Mouse (Mus musculus): ENCODE data around the gene Skida1. TPM values are rescaled to one million over a fixed set of nuclear protein-coding genes. Genes with fewer than 3 reads are reported as not detected.
A peak's percentile ranks its signal among the peaks of the same experiment; 100 is the strongest.

The Skida1 gene
- total RNA-seq, 2 experiments from 2014 or later = 4.8 to 5.7 TPM

DNA sequence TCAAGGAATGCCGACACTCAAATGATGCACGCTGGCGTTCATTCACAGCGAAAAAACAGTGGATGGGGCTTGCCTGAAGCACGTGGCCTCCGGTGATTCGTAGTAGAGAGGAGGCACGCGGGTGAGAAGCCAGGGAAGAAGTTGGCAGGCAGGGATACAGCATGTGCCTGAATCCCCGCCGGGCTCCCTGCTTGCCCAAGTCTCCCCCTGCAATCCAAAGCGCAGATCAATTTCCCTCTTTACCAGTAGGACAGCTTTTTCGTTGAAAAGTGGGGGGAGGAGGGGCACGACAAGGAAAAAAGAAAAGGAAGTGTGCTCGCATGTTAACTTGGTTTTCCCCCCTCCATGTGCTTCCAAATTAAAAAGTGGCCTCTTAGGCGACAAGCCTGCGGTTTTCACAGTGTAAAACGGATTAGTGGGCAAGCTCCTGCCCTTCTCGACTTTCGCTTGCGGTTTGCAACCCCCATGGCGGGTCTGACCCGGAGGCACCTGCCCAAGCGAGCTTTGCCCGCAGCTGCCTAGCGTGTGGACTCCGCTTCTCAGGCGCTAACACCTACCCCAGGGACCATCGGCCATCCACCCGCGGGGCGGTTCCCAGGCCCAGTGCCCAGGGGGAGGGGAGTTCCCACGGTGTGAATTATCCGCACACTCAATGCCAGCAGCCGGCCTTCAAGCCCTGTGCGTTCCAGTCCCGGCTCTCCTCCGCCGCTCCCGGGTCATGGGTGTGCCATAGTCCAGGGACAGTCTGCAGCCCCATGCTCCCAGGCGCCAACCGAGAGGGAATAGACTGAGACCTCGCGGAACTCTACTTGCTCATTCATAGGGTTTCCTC is 22.5 kb downstream of the Skida1 start:
- intact Hi-C loops (cut with DNase I) = loop anchor here (1.0 to 10.0 kb wide), 12 partner anchors 84 to 1348 kb away; partner anchors contain the start of genes Dnajc1, Msrb2 and Spag6
- DNase-seq = peak; percentile 75 to 77

DNA sequence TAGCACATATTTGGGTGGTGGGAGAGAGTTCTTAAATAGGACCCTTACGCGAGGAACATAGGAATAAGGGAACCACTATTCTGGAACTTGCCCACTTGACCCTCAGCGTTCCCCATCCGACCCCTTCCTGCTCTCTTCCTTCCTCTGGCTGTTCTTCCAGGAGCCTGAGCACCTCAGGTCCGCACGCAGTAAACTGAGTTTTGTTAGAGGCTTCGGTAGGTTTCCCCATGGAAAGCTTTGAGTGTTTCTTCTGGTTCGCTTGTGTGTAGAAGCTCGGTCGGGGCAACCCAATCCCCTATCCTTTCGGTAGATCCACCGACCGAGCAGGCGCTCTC is 23.1 kb downstream of the Skida1 start:
- DNase-seq = peak in 1 of 2 experiments; percentile 21
- intact Hi-C loops (cut with DNase I) = loop anchor here (1.0 to 10.0 kb wide), 12 partner anchors 83 to 1349 kb away; partner anchors contain the start of genes Dnajc1, Msrb2 and Spag6

DNA sequence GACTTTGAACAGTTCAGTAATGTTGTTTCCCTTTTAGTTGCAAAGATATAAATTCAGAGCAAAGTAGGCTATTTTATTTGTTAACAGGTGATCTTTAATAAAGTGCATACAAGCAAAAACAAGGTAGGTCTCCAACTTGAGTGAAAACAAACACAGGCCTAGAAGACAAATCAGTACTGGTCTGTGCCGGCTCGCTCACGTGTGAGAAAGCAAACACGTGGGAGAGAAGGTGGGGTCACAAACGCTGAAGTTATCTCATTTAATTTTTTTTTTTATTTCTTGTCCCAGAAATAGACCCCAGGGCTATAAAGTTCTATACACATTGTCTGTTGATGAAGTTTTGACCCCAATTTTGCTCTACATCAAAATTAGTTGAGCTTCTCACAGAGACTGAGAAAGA is 23.7 kb downstream of the Skida1 start:
- intact Hi-C loops (cut with DNase I) = loop anchor here (5.0 to 10.0 kb wide), 9 partner anchors 83 to 1350 kb away; partner anchors contain the start of genes Dnajc1, Msrb2 and Spag6

DNA sequence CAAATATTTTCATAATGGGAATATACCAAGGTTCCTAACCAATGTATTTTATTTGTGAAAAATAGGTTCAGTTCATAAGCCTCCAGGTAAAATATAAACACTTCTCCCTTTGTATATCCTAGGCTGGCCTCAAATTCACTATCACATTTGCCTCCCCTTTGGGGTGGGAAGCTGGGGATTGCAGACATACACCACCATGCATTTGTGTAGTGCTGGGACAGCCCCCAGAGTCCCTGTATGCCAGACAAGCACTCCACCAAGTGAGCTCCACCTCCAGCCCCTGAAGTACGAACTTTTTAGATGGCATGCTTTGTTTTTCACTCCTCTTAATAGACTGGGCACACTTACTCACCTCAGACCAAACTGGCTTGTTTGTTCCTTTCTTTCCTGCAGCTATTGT is 26.0 kb downstream of the Skida1 start:
- no peak for DNase-seq
- intact Hi-C loops (cut with DNase I) = loop anchor here (10.0 kb wide), 3 partner anchors 138 to 1352 kb away; partner anchors contain the start of gene Msrb2

More for the DNA sequence above, 23.7 kb downstream of the Skida1 start:
- DNase-seq = no peak

DNA sequence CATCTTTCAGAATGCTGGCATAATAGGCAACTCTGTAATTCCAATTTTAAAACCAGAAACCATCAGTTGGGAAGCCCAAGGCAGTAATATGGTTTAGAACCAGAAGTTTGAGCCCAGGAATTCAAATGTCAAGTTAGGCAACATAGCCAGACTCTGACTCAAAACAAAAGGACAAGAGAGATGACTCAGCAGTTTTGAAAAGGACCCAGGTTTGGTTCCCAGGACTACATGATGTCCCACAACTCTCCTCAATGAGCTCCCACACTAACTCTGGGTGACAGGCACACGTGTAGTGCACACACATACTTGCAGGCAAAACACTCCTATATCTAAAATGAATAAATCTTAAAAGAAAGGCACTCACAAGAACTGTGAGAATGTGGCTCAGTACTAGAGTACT is 29.7 kb downstream of the Skida1 start:
- intact Hi-C loops (cut with DNase I) = no loop called here
- DNase-seq = no peak

DNA sequence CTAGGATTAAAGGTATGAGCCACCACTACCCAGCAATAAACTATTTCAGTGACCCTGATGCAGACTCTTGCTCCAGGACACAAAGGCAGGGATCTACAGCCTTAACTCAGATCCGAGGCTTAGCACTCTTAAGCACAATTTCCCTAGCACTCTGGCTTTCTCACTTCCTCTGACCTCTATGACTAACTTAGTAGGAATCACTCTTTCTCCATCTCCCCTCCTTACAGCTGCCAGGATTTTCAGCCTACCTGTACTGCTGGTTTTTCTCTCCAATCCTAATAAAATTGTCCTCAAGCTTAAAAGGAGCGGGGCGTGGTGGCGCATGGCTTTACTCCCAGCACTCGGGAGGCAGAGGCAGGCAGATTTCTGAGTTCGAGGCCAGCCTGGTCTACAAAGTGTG is 31.5 kb downstream of the Skida1 start:
- intact Hi-C loops (cut with DNase I) = no loop called here

DNA sequence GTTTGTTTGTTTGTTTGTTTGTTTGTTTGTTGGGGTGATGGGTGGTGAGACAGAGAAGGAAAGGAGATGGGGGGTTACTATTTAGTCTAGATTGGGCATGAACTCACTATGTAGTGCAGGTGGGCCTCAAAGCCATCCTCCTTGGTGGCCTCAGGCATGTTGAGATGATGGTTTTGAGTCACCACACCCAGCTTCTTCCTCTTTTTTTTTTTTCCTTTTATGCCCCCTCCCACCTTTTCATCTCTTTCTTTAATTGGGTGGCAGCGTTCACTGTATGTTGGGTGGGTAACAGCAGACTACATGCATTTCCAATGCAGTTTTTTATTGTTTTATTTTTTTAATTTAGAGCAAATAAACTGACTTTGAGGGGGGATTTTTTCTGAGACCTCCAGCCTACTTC is 32.2 kb downstream of the Skida1 start:
- DNase-seq = no peak
- intact Hi-C loops (cut with DNase I) = no loop called here

More for the DNA sequence above, 31.5 kb downstream of the Skida1 start:
- no peak for DNase-seq

DNA sequence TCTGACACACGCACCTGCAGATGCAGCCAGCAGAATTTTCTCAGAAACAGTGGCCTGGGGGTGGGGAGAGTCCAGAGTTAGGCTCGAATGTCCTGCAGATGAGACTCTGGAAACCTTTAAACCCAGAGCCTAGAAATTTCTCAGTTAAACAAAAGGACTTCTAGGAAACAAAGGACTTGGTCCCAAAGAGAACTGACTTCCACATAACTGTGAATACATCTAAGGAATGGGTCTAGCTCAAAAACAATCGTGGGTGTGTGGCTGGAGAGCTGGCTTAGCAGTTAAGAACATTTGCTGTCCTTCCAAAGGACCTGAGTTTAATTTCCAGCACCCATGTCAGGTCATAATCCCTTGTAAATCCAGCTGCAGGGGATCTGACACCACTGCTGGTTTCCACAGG is 33.3 kb downstream of the Skida1 start:
- intact Hi-C loops (cut with DNase I) = no loop called here
- no peak for DNase-seq

DNA sequence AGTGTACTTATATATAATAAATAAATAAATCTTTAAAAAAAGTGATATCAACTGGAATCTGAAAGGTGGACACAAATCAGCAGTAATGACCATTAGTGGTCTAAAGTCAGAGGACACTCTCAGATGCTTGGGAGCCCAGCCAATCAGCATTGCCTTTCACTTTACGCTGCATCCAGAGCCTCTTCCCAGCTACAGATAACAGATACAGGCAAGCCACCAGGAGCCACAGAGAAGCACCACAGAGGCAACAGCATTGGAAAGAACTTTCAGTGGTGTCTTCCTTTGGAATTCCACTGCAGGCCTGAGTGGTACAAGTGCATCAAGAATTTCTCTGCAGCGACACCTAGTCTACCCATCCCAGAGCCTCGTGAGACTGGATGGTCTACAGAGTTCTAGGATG is 36.0 kb downstream of the Skida1 start:
- no peak for DNase-seq
- intact Hi-C loops (cut with DNase I) = no loop called here

DNA sequence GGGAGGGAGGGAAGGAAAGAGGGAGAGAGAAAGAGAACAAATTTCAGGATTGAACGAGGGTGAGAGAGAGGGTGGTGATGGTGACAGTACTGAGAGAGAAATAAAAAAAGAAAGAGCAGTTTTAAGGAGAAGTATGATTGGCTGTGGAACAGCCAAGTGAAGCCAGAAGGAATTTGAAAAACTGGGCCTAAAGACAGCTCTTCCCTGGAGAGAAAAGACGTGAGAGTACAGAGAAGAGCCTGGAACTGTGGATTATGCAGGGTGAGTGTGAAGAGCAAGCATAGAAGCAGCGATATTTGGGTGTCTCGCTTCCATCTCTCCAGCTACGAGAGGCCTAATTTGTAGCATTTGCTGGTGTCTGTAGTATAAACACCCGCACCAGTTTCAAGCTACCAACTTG is 37.6 kb downstream of the Skida1 start:
- intact Hi-C loops (cut with DNase I) = no loop called here
- DNase-seq = no peak

DNA sequence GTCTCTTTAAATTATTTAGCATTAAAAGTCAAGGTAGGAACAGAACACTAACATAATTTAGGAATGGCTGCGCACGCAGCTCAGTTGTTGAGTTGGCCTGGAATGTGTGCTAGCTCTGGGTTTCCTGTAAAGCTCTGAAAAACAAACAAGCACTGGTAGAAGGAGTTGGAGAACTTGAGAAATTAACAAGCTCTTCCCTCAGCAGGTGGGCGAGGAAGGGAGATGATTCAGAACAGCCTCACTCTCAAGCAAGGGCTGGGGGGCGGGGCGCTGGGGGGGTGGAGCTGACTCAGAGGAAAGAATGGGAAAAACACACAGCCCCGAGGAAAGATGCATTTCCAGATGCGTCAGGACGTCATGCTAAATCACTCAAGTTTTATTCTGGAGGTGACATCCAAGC is 43.7 kb downstream of the Skida1 start:
- intact Hi-C loops (cut with DNase I) = loop anchor here (5.0 kb wide), 1 partner anchor 807 kb away; no protein-coding TSS in a partner anchor
- DNase-seq = no peak

DNA sequence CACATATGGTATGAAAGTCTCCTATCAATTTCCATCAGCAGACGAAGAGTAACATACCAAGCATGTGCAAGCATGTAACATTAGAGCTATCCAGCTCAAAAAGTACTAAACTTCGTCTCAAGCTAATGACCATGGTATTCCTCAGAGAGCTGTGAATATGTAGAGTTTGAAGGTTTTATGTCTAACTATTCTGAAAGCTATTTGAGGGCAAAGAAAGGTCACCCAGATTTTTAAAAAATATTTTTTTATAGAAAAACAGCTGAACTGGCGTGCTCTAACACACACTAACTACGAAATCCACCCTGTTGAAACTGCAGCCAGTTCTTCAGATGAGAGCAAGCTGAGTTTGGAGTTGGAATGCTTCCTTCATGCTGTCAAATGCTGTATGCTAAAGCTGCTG is 44.6 kb downstream of the Skida1 start:
- intact Hi-C loops (cut with DNase I) = no loop called here
- DNase-seq = peak; percentile 25 to 29

DNA sequence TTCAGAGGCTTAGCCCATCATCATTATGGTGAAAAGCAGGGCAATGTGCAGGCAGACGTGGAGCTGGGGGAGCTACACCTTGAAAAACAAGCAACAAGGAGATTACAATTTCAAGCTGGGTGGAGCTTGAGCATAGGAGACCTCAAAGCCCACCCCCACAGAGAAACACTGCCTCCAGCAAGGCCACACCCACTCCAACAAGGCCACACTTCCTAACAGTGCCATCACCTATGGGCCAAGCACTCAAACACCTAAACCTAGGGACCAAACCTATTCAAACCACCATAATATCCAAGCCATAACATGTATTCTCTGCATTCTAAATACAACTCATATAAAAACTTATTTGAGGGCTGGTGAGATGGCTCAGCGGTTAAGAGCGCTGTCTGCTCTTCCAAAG is 46.5 kb downstream of the Skida1 start:
- intact Hi-C loops (cut with DNase I) = no loop called here
- DNase-seq = no peak

DNA sequence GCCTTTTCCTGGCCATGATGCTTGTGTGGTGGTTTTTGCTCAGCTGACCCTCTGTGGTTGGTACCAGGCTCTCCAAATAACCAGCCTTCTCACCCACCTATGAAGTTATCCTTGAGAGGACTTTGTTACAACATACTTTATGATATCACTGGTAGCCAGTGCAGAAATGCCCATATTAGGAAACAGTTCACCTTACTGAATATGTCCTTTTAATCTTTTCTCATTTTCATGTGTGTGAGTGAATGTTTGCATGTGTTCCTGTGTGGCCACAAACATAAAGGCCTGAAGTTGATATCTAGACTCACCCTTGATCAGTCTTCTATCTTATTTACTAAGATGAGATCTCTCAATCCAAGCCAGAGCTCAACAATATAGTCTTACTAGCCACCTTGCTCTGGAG is 52.0 kb downstream of the Skida1 start, which contains the start of gene H2al2a:
Gene H2al2a (minus strand): TSS at position 101 of the 400 bp plus-strand sequence.
- intact Hi-C loops (cut with DNase I) = no loop called here
- DNase-seq = no peak

Small RNA genes within 50 kb of the gene (microRNA-seq; reads per million reads assigned to microRNA genes)
- 2.8 to 5.4 reads per million in 2 experiments for gene Mir7655

Other genes starting within 250 kb of the Skida1 start
- not detected for gene H2al2a, start 52.1 kb downstream of the Skida1 start, total RNA-seq (2021)
- gene A930004D18Rik, start 11.3 kb downstream of the Skida1 start, total RNA-seq (2021) = 1 to 10 TPM; 3.0 to 4.2 TPM
- 10 to 100 TPM; 40.6 to 43.1 TPM for gene Mllt10, start 6.2 kb upstream of the Skida1 start, total RNA-seq (2021)